Mouse (Mus musculus): ENCODE results near the gene Ppy.

- TF ChIP-seq EP300 (IDR thresholded peaks at IDR 0.05; ENCODE audit: low read depth) (no peak), CTCF (IDR thresholded peaks at IDR 0.05; ENCODE audit: low read depth) (peak; percentile 90)
Observed at GRCm38 (mm10) chr11:102138447-102138740, 37.3 kb upstream of the Ppy start.
